Mouse (Mus musculus): ENCODE results near the gene Sh3bp1. TPM values are rescaled to one million over a fixed set of nuclear protein-coding genes. Genes with fewer than 3 reads are reported as not detected.
A peak's percentile ranks its signal among the peaks of the same experiment; 100 is the strongest.

Gene Sh3bp1
- total and polyA plus RNA-seq, 3 experiments: 12.3 to 69.7 (median 23.8) TPM

DNA sequence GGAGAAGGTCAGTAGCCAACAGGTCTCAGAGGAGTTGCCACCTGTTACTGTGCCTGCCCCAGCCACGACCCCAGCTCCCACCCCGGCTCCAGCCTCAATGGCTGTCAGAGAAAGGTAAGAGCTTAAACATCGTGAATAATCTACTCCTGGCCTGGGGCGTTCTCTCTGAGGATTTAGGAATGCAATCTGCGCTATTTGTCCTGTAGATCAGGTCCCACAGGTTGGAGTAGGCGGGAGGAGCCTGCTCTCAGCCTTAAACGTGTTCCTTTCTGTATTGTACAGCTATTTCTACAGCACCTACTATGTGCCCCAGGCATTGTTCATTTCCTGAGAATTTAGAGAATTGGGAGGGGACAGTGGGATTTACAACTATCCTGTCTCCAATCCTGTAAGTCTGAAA is 8.8 kb downstream of the Sh3bp1 start:
- Histone ChIP-seq H3K36me3 (replicated peaks in 1 of 2; ENCODE audit: control insufficient read depth in 1 of 2, insufficient read depth in 1 of 2, low read length in 1 of 2) (peaks cover 79 to 99% of the 10 kb centered on the region in 2 experiments), H3K27ac (ENCODE audit: insufficient read depth, low read depth) (no peak overlapping the region), H3K79me2 (replicated peaks; ENCODE audit: control insufficient read depth, extremely low read depth, insufficient read depth, poor library complexity, severe bottlenecking) (no peaks in the 10 kb centered on the region), H3K9me3 (replicated peaks; ENCODE audit: low read length) (peaks cover 1% of the 10 kb centered on the region), H3K27me3 (replicated peaks) (no peaks in the 10 kb centered on the region), H3K9ac (ENCODE audit: insufficient read depth, low read depth) (no peak overlapping the region), H3K4me1 (ENCODE audit: control insufficient read depth in 1 of 2, insufficient read depth in 2 of 2) (peaks cover 2 to 12% of the 10 kb centered on the region in 2 experiments), H3K4me2 (ENCODE audit: insufficient read depth, low read depth, poor library complexity, severe bottlenecking) (no peak overlapping the region), H3K4me3 (replicated peaks in 1 of 3; ENCODE audit: low read depth in 2 of 3, low read length in 2 of 3, poor library complexity in 1 of 3) (no peak overlapping the region)
- in situ Hi-C loops (cut with MboI; ENCODE audit: low pct_ligation_motif_present, low pct_unique_long_range_greater_than_20kb, low sequenced_read_pairs): loop anchor here (5.0 to 25.0 kb wide), 2 partner anchors 39 to 429 kb away; partner anchors contain the start of genes Maff, Pla2g6 and Triobp
- DNase-seq (ENCODE audit: extremely low read depth): no peak
- dilution Hi-C loops (cut with MboI; ENCODE audit: extremely low pct_ligation_motif_present, extremely low pct_unique_long_range_greater_than_20kb, low sequenced_read_pairs): no loop called here
- TF ChIP-seq USF1 (IDR thresholded peaks at IDR 0.05; ENCODE audit: low read depth, low read length): no peak
- TF ChIP-seq MAZ (IDR thresholded peaks at IDR 0.05; ENCODE audit: low read depth, low read length): no peak
- no peak for TF ChIP-seq MEF2A (IDR thresholded peaks at IDR 0.05; ENCODE audit: borderline replicate concordance, low read depth, low read length)
- no peak for TF ChIP-seq RCOR1 (conservative IDR thresholded peaks at IDR 0.05; ENCODE audit: low read depth, low read length)
- TF ChIP-seq CTCF (conservative IDR thresholded peaks at IDR 0.05 in 1 of 2, IDR thresholded peaks at IDR 0.05 in 1 of 2; ENCODE audit: low read depth in 2 of 2, low read length in 2 of 2): no peak
- no peak for TF ChIP-seq JUN (IDR thresholded peaks at IDR 0.05; ENCODE audit: insufficient read depth, low read depth, low read length)
- TF ChIP-seq RAD21 (IDR thresholded peaks at IDR 0.05; ENCODE audit: low read depth, low read length): no peak
- no peak for TF ChIP-seq CHD1 (IDR thresholded peaks at IDR 0.05; ENCODE audit: low read depth, low read length)

DNA sequence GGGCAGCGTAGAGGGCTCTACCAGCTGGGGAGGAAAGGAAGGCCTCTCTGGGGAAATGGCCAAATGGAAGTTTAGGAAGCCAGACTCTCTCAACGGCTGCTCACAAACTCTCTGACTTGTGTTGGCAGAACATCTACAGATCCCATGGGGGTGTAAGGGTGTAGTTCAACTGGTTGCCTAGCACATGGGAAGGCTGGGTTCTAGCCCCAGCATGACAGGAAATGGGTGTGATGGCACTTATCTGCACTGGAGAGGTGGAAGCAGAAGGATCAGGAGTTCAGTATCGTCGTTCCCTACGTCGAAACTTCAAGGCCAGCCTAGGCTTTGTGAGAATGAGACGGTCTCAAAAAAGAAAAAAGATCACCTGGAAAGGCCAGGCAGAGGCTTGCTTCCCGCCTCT is 9.4 kb downstream of the Sh3bp1 start:
- in situ Hi-C loops (cut with MboI; ENCODE audit: low pct_ligation_motif_present, low pct_unique_long_range_greater_than_20kb, low sequenced_read_pairs): loop anchor here (5.0 to 25.0 kb wide), 2 partner anchors 38 to 428 kb away; partner anchors contain the start of genes Maff, Pla2g6 and Triobp
- no peak overlapping the region for H3K27ac ChIP-seq (ENCODE audit: insufficient read depth, low read depth)
- TF ChIP-seq MEF2A (IDR thresholded peaks at IDR 0.05; ENCODE audit: borderline replicate concordance, low read depth, low read length): no peak
- TF ChIP-seq MAFK (IDR thresholded peaks at IDR 0.05; ENCODE audit: insufficient replicate concordance, low read length): no peak
- TF ChIP-seq CHD1 (IDR thresholded peaks at IDR 0.05; ENCODE audit: low read depth, low read length): no peak
- no peak for TF ChIP-seq JUN (IDR thresholded peaks at IDR 0.05; ENCODE audit: insufficient read depth, low read depth, low read length)
- no peak for TF ChIP-seq ZC3H11A (IDR thresholded peaks at IDR 0.05; ENCODE audit: low read depth, low read length)
- no peak for TF ChIP-seq JUND (conservative IDR thresholded peaks at IDR 0.05; ENCODE audit: low read depth, low read length)
- no peak for TF ChIP-seq POLR2A (IDR thresholded peaks at IDR 0.05; ENCODE audit: low read depth, low read length)
- H3K36me3 ChIP-seq (replicated peaks in 1 of 2; ENCODE audit: control insufficient read depth in 1 of 2, insufficient read depth in 1 of 2, low read length in 1 of 2): peaks cover 76 to 99% of the 10 kb centered on the region in 2 experiments
- no peak overlapping the region for H3K4me2 ChIP-seq (ENCODE audit: insufficient read depth, low read depth, poor library complexity, severe bottlenecking)
- no peak overlapping the region for H3K9ac ChIP-seq (ENCODE audit: insufficient read depth, low read depth)
- dilution Hi-C loops (cut with MboI; ENCODE audit: extremely low pct_ligation_motif_present, extremely low pct_unique_long_range_greater_than_20kb, low sequenced_read_pairs): no loop called here
- H3K27me3 ChIP-seq (replicated peaks): no peaks in the 10 kb centered on the region
- DNase-seq (ENCODE audit: extremely low read depth): no peak
- no peaks in the 10 kb centered on the region for H3K79me2 ChIP-seq (replicated peaks; ENCODE audit: control insufficient read depth, extremely low read depth, insufficient read depth, poor library complexity, severe bottlenecking)
- peaks cover 7% of the 10 kb centered on the region for H3K9me3 ChIP-seq (replicated peaks; ENCODE audit: low read length)
- H3K4me3 ChIP-seq (replicated peaks in 1 of 3; ENCODE audit: low read depth in 2 of 3, low read length in 2 of 3, poor library complexity in 1 of 3): no peak overlapping the region
- H3K4me1 ChIP-seq (ENCODE audit: control insufficient read depth in 1 of 2, insufficient read depth in 2 of 2): peaks cover 0 to 7% of the 10 kb centered on the region in 2 experiments; a peak in 2 of 4 replicates

DNA sequence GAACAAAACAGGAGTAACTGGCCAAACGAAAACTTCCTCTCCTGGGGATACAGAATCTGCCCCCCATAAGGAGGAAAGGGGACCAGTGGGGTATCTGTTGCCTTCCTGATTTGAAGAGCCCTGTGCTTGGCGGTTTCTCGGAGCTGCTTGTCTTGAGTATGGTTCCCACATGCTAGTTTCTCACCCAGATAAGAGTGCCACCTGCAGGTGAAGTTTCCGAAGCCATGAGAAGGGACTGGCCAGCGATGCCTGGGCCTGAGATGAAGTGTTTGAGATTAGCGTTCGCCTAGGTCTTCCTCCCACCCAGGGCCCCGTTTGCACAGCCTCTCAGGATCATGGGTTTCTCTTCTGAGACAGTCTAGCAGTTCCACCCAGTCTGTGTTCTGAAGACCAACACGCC is 12.5 kb downstream of the Sh3bp1 start:
- Histone ChIP-seq H3K4me1 (ENCODE audit: control insufficient read depth in 1 of 2, insufficient read depth in 2 of 2) (peaks cover 7 to 13% of the 10 kb centered on the region in 2 experiments; a peak in 3 of 4 replicates), H3K36me3 (replicated peaks in 1 of 2; ENCODE audit: control insufficient read depth in 1 of 2, insufficient read depth in 1 of 2, low read length in 1 of 2) (peaks cover 53 to 94% of the 10 kb centered on the region in 2 experiments), H3K79me2 (replicated peaks; ENCODE audit: control insufficient read depth, extremely low read depth, insufficient read depth, poor library complexity, severe bottlenecking) (no peaks in the 10 kb centered on the region), H3K4me2 (ENCODE audit: insufficient read depth, low read depth, poor library complexity, severe bottlenecking) (no peak overlapping the region), H3K27me3 (replicated peaks) (no peaks in the 10 kb centered on the region), H3K9ac (ENCODE audit: insufficient read depth, low read depth) (no peak overlapping the region), H3K4me3 (replicated peaks in 1 of 3; ENCODE audit: low read depth in 2 of 3, low read length in 2 of 3, poor library complexity in 1 of 3) (no peak overlapping the region), H3K27ac (ENCODE audit: insufficient read depth, low read depth) (no peak overlapping the region), H3K9me3 (replicated peaks; ENCODE audit: low read length) (peaks cover 8% of the 10 kb centered on the region)
- in situ Hi-C loops (cut with MboI; ENCODE audit: low pct_ligation_motif_present, low pct_unique_long_range_greater_than_20kb, low sequenced_read_pairs) (loop anchor here (25.0 kb wide), 1 partner anchor 425 kb away; the partner anchor contains the start of genes Maff and Pla2g6), dilution Hi-C loops (cut with MboI; ENCODE audit: extremely low pct_ligation_motif_present, extremely low pct_unique_long_range_greater_than_20kb, low sequenced_read_pairs) (no loop called here)
- DNase-seq (ENCODE audit: extremely low read depth): no peak
- TF ChIP-seq ZNF384 (IDR thresholded peaks at IDR 0.05; ENCODE audit: low read depth, low read length) (no peak), RAD21 (IDR thresholded peaks at IDR 0.05; ENCODE audit: low read depth, low read length) (peak; percentile 44), CTCF (conservative IDR thresholded peaks at IDR 0.05 in 1 of 2, IDR thresholded peaks at IDR 0.05 in 1 of 2; ENCODE audit: low read depth in 2 of 2, low read length in 2 of 2) (peak in 1 of 2 experiments; percentile 67; a peak in 2 of 4 replicates), SMC3 (IDR thresholded peaks at IDR 0.05; ENCODE audit: low read depth, low read length) (peak; percentile 49), MAX (IDR thresholded peaks at IDR 0.05; ENCODE audit: low read length) (no peak)

Data from CH12.LX (cell line).